Mouse (Mus musculus): ENCODE measurements around the gene Klhdc3. TPM values are rescaled to one million over a fixed set of nuclear protein-coding genes. Genes with fewer than 3 reads are reported as not detected.

Gene Klhdc3
- 152 TPM in 2 replicates for polyA plus RNA-seq (2015; fragmentation: Nextera tagmentation; extraction: Ambion mirVana)

DNA sequence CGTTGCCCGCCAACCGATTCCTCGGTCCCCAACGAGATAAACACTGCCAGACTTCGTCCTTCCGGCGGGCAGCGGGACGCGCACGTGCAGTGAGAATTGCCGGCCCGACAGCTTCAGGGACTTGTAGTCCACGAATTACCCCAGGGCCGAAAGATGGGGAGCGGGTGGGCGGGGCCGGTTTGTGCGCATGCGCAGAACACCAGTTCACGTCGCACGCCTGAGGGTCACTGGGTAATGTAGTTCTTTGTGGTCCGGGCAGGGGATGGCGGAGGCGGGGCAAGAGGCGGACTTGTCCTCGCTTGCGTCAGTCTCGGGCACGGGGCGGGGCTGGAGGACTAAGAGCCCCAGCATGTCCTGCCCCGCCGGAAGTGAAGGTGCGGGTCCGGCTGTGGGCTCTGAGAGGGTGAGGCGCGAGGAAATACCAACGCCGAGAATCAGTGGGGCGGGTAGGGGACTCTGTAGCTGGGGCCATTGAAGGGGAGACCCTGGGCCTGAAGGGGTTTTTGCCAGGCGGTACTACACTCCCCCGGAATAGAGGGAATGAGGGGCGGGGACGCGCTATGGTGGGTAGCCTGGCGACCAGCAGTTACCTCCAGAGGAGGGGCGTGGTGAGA is at the start of gene Klhdc3:
Gene Klhdc3 (minus strand): TSS at position 155 of the 614 bp plus-strand sequence.
- Histone ChIP-seq H3K4me2 (replicated peaks) (peak within 1 kb of the TSS; percentile 92), H3K27ac (peak within 1 kb of the TSS; percentile 91), H3K4me1 (replicated peaks) (peaks cover 32% of the 10 kb centered on the region), H3K4me3 (replicated peaks) (peak within 1 kb of the TSS; percentile 71), H3K9ac (replicated peaks) (peak within 1 kb of the TSS; percentile 80), H3K9me3 (no peaks in the 10 kb centered on the region), H3K27me3 (no peaks in the 10 kb centered on the region), H3K36me3 (peaks cover 59% of the 10 kb centered on the region)
- ATAC-seq: peak; percentile 97
- under 1% methylated on average over 49 of the region's 49 CpGs for WGBS

- peaks cover 15% of the 10 kb centered on the region for H3K27me3 ChIP-seq
- 0 out of 2 replicates have a peak, but pooled peaks cover 4% of the 10 kb centered on the region for H3K4me1 ChIP-seq (replicated peaks)
- no peaks in the 10 kb centered on the region for H3K9me3 ChIP-seq
- WGBS: 15% methylated on average over 24 of the region's 24 CpGs
- H3K4me2 ChIP-seq (replicated peaks): 0 out of 2 replicates have a peak within 1 kb of the TSS, but pooled peaks have one; percentile 10
- no peak within 1 kb of the TSS for H3K4me3 ChIP-seq (replicated peaks)
- peak within 1 kb of the TSS; percentile 53; the same call in 1 of the 2 replicates for H3K9ac ChIP-seq (replicated peaks)
- peaks cover 20% of the 10 kb centered on the region for H3K36me3 ChIP-seq
- ATAC-seq: peak; percentile 28; the same call in 1 of the 2 replicates
- H3K27ac ChIP-seq: no peak within 1 kb of the TSS
Measured at GRCm38 (mm10) chr17:46728904-46729318, 48.2 kb upstream of the Klhdc3 start, which contains the start of gene Gnmt. Gene Gnmt, minus strand, starts transcription at chr17:46729168.

DNA sequence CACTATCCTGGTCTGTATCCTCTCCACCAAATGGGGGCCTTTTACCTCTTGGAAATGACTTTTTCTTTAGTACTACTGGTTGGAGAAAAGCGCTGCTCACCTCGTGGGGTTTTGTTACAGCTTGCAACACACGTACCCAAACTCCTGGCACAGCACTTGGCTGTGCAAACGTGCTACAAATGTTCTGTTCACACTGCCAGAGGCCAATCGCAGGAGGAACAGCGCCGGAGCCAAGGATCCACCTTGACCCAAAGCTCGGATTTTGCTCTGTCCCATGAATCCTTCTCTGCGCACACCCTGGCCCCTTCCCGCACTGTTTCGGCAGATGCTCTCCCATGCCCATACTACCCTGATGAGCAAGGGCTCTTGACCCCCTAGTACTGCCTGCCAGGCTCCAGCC is 47.8 kb upstream of the Klhdc3 start:
- H3K4me3 ChIP-seq (replicated peaks): no peak overlapping the region
- H3K9ac ChIP-seq (replicated peaks): peak overlapping the region; percentile 53; the same call in 1 of the 2 replicates
- 54% methylated on average over 11 of the region's 11 CpGs for WGBS
- peaks cover 22% of the 10 kb centered on the region for H3K36me3 ChIP-seq
- ATAC-seq: peak; percentile 13; the same call in 1 of the 2 replicates
- H3K27ac ChIP-seq: no peak overlapping the region
- no peaks in the 10 kb centered on the region for H3K9me3 ChIP-seq
- 0 out of 2 replicates have a peak, but pooled peaks cover 4% of the 10 kb centered on the region for H3K4me1 ChIP-seq (replicated peaks)
- 0 out of 2 replicates have a peak overlapping the region, but pooled peaks have one; percentile 10 for H3K4me2 ChIP-seq (replicated peaks)
- H3K27me3 ChIP-seq: peaks cover 15% of the 10 kb centered on the region

- H3K9ac ChIP-seq (replicated peaks): no peak overlapping the region
- H3K27ac ChIP-seq: no peak overlapping the region
- peaks cover 26% of the 10 kb centered on the region for H3K36me3 ChIP-seq
- 0 out of 2 replicates have a peak, but pooled peaks cover 4% of the 10 kb centered on the region for H3K4me1 ChIP-seq (replicated peaks)
- no peak overlapping the region for H3K4me2 ChIP-seq (replicated peaks)
- H3K9me3 ChIP-seq: no peaks in the 10 kb centered on the region
- no peak for ATAC-seq
- H3K4me3 ChIP-seq (replicated peaks): no peak overlapping the region
- 38% methylated on average over 6 of the region's 6 CpGs for WGBS
- H3K27me3 ChIP-seq: peaks cover 15% of the 10 kb centered on the region
Measured at GRCm38 (mm10) chr17:46728021-46728420, 47.3 kb upstream of the Klhdc3 start.

DNA sequence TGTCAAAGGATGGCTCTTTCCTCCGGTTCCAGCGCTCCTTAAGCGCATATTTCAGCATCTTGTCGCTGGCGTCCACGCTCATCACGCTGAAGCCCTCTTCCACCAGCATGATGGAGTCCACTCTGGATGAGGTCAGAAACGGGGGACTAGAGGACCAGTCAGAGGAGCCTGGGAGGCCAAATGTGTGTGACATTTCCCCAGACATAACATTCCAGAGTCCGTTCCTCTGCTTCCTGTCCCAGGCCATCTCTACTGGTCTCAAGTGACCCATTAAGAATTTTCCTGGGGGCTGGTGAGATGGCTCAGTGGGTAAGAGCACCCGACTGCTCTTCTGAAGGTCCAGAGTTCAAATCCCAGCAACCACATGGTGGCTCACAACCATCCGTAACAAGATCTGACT is 46.6 kb upstream of the Klhdc3 start:
- Histone ChIP-seq H3K4me1 (replicated peaks) (0 out of 2 replicates have a peak, but pooled peaks cover 4% of the 10 kb centered on the region), H3K36me3 (peaks cover 32% of the 10 kb centered on the region), H3K27me3 (peaks cover 15% of the 10 kb centered on the region), H3K4me3 (replicated peaks) (no peak overlapping the region), H3K9me3 (no peaks in the 10 kb centered on the region), H3K27ac (no peak overlapping the region), H3K4me2 (replicated peaks) (no peak overlapping the region), H3K9ac (replicated peaks) (no peak overlapping the region)
- ATAC-seq: no peak
- 92% methylated on average over 11 of the region's 11 CpGs for WGBS

- Histone ChIP-seq H3K4me2 (replicated peaks) (no peak overlapping the region), H3K27ac (no peak overlapping the region), H3K4me1 (replicated peaks) (0 out of 2 replicates have a peak, but pooled peaks cover 4% of the 10 kb centered on the region), H3K9ac (replicated peaks) (0 out of 2 replicates have a peak overlapping the region, but pooled peaks have one; percentile 1), H3K9me3 (no peaks in the 10 kb centered on the region), H3K4me3 (replicated peaks) (no peak overlapping the region), H3K36me3 (peaks cover 44% of the 10 kb centered on the region), H3K27me3 (peaks cover 15% of the 10 kb centered on the region)
- no peak for ATAC-seq
- WGBS: 93% methylated on average over 26 of the region's 26 CpGs
Measured at GRCm38 (mm10) chr17:46725731-46726645, 45.3 kb upstream of the Klhdc3 start.

DNA sequence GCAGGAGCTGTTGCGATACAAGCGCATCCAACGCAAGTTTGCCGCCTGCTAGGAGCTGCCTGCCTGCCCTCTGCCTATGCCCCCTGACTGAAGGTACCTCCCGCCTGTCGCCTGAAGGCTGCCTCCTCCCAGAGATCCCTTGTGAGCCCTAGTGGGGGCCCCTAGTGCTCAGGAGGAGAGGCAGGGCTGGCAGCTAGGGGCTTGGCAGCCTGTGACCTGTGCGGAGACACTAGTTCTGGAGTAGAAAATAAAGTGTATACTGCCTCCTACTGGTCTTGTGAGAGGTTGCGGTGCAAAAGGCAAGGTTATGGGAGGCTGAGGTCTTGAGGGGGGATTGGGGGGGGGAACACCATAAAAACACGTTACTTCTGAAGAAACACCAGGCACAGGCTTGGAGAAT is 44.6 kb upstream of the Klhdc3 start:
- peaks cover 15% of the 10 kb centered on the region for H3K27me3 ChIP-seq
- H3K4me1 ChIP-seq (replicated peaks): 0 out of 2 replicates have a peak, but pooled peaks cover 4% of the 10 kb centered on the region
- no peak overlapping the region for H3K27ac ChIP-seq
- no peaks in the 10 kb centered on the region for H3K9me3 ChIP-seq
- ATAC-seq: no peak
- 48% methylated on average over 9 of the region's 9 CpGs for WGBS
- no peak overlapping the region for H3K4me3 ChIP-seq (replicated peaks)
- H3K9ac ChIP-seq (replicated peaks): no peak overlapping the region
- peaks cover 51% of the 10 kb centered on the region for H3K36me3 ChIP-seq
- H3K4me2 ChIP-seq (replicated peaks): no peak overlapping the region

DNA sequence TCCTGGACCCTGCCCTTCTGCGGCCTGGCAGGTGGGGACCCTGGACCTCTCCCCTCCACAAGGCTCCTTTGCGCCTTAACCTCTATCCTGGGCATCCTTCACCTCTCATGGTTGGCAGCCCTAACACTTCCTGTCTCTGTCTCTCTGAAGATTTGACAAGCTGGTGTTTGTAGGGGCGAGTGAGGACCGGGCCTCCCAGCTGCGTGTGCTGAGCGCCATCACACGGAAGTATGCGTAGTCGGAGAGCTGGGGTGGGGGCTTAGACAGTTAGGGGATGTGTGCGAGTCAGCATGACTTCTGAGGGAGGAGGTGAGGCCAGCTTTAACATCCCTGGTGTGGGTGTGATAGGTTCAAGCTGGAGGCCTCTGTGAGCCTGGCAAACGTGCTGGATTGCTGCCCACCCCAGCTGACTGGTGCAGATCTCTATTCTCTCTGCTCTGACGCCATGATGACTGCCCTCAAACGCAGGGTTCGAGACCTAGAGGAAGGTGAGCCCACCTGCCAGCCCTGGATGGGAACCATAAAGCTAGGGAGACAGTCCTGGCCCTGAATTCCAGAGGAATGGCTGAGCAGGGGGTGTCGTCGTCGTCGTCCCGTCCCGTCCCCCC is 43.9 kb upstream of the Klhdc3 start:
- Histone ChIP-seq H3K27me3 (peaks cover 13% of the 10 kb centered on the region), H3K36me3 (peaks cover 52% of the 10 kb centered on the region), H3K9ac (replicated peaks) (no peak overlapping the region), H3K4me2 (replicated peaks) (no peak overlapping the region), H3K9me3 (no peaks in the 10 kb centered on the region), H3K27ac (no peak overlapping the region), H3K4me1 (replicated peaks) (0 out of 2 replicates have a peak, but pooled peaks cover 4% of the 10 kb centered on the region), H3K4me3 (replicated peaks) (no peak overlapping the region)
- ATAC-seq: no peak
- WGBS: 86% methylated on average over 17 of the region's 20 CpGs

GRCm38 (mm10) chr17:46721077-46721476 is 40.4 kb upstream of the Klhdc3 start:
- Histone ChIP-seq H3K4me1 (replicated peaks) (no peaks in the 10 kb centered on the region), H3K9me3 (no peaks in the 10 kb centered on the region), H3K27me3 (no peaks in the 10 kb centered on the region), H3K36me3 (peaks cover 64% of the 10 kb centered on the region), H3K4me3 (replicated peaks) (no peak overlapping the region), H3K9ac (replicated peaks) (no peak overlapping the region), H3K4me2 (replicated peaks) (no peak overlapping the region), H3K27ac (no peak overlapping the region)
- ATAC-seq: no peak
- WGBS: 80% methylated on average over 7 of the region's 7 CpGs

- H3K27ac ChIP-seq: no peak overlapping the region
- no peaks in the 10 kb centered on the region for H3K27me3 ChIP-seq
- no peak overlapping the region for H3K4me3 ChIP-seq (replicated peaks)
- peaks cover 19% of the 10 kb centered on the region for H3K4me1 ChIP-seq (replicated peaks)
- H3K9ac ChIP-seq (replicated peaks): no peak overlapping the region
- no peak for ATAC-seq
- H3K4me2 ChIP-seq (replicated peaks): no peak overlapping the region
- WGBS: 95% methylated on average over 11 of the region's 11 CpGs
- peaks cover 37% of the 10 kb centered on the region for H3K36me3 ChIP-seq
- H3K9me3 ChIP-seq: no peaks in the 10 kb centered on the region
Measured at GRCm38 (mm10) chr17:46714756-46715481, 34.2 kb upstream of the Klhdc3 start.

DNA sequence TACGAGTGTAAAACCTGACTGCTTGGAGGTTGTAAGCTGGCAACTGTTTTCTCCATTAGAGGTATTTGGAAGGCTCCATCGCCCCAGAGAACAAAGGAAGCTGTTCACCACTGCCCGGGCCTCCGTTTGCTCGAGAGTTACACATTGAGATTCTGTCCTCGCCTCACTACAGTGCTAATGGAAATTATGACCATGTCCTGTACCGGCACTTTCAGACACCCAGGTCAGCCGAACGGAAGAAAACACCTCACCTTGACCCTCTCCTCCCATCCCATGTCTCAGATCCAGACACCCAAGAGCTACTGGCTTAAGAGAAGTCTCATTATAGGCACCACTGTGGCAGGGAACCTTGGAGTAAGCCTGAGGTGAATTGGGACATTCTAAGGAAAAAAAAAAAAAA is 33.1 kb upstream of the Klhdc3 start:
- ATAC-seq: no peak
- no peak overlapping the region for H3K4me3 ChIP-seq (replicated peaks)
- no peaks in the 10 kb centered on the region for H3K27me3 ChIP-seq
- 89% methylated on average over 9 of the region's 9 CpGs for WGBS
- no peak overlapping the region for H3K9ac ChIP-seq (replicated peaks)
- H3K4me1 ChIP-seq (replicated peaks): peaks cover 19% of the 10 kb centered on the region
- no peaks in the 10 kb centered on the region for H3K9me3 ChIP-seq
- no peak overlapping the region for H3K27ac ChIP-seq
- no peak overlapping the region for H3K4me2 ChIP-seq (replicated peaks)
- H3K36me3 ChIP-seq: peaks cover 37% of the 10 kb centered on the region
